Mouse (Mus musculus) hindbrain, embryonic 11.5 days (tissue): ENCODE data around the gene Dclre1b. TPM values are rescaled to one million over a fixed set of nuclear protein-coding genes. Genes with fewer than 3 reads are reported as not detected.

Experiments
- ATAC-seq: fragments of 200-750 bp; cut with Nextera tagmentation; 2 replicates; pipeline ENCODE4 v1.8.0; 2017; ENCODE audit warnings: mild to moderate bottlenecking, moderate TSS enrichment, moderate library complexity; ENCODE audit not compliant: low FRiP score
- DNase-seq: peaks from one replicate; pipeline ENCODE4 v3.0.0-alpha.2; 2015; ENCODE audit warnings: low spot score
- H3K27ac ChIP-seq: fragments of 300-500 bp; sonication (generic); 2 replicates; pipeline ENCODE4 v1.5.1; 2014; ENCODE audit warnings: mild to moderate bottlenecking, low read depth, low read length
- H3K27me3 ChIP-seq: fragments of 300-500 bp; sonication (generic); 2 replicates; pipeline ENCODE4 v1.6.1; 2014; ENCODE audit warnings: mild to moderate bottlenecking, low read length, moderate library complexity, mixed read lengths; ENCODE audit not compliant: control insufficient read depth, insufficient read depth
- H3K36me3 ChIP-seq: fragments of 300-500 bp; sonication (generic); 2 replicates; pipeline ENCODE4 v1.6.1; 2014; ENCODE audit warnings: mild to moderate bottlenecking, low read length, moderate library complexity, mixed read lengths; ENCODE audit not compliant: control insufficient read depth, insufficient read depth
- H3K4me1 ChIP-seq: fragments of 300-500 bp; sonication (generic); replicated peaks from 2 replicates; pipeline ENCODE4 v1.6.1; 2014; ENCODE audit warnings: low read length, mixed read lengths; ENCODE audit not compliant: control insufficient read depth, insufficient read depth
- H3K4me2 ChIP-seq: fragments of 300-500 bp; sonication (generic); replicated peaks from 2 replicates; pipeline ENCODE4 v1.6.1; 2014; ENCODE audit warnings: mild to moderate bottlenecking, low read depth, low read length
- H3K4me3 ChIP-seq: fragments of 300-500 bp; sonication (generic); 2 replicates; pipeline ENCODE4 v1.5.1; 2014; ENCODE audit warnings: low read depth, low read length
- H3K9ac ChIP-seq: fragments of 300-500 bp; sonication (generic); 2 replicates; pipeline ENCODE4 v1.6.1; 2014; ENCODE audit warnings: low read depth, low read length
- H3K9me3 ChIP-seq: fragments of 300-500 bp; sonication (generic); 2 replicates; pipeline ENCODE4 v1.6.1; 2016; ENCODE audit warnings: low read length; ENCODE audit not compliant: control insufficient read depth
- WGBS: fragments of 180-500 bp; shearing (Covaris S2); extraction: QIAGEN DNeasy Blood & Tissue Kit; methylation state at CpG from one replicate; pipeline ENCODE4 v1.1.7; 2014; 5-methylcytosine and 5-hydroxymethylcytosine counted together
- polyA plus RNA-seq: library from polyadenylated mRNA; unstranded; fragments of >200 nt; fragmentation: Nextera tagmentation; extraction: Ambion mirVana; gene quantifications from 2 replicates; pipeline ENCODE4 v1.2.1, GENCODE M21; 2014

Dclre1b gene
- polyA plus RNA-seq, 1 experiment from 2014 or later: 40.3 TPM

GRCm38 (mm10) chr3:103772846-103773245, 36.4 kb downstream of the Dclre1b start:
- no peak overlapping the region for H3K27ac ChIP-seq

GRCm38 (mm10) chr3:103771531-103772130, 37.6 kb downstream of the Dclre1b start:
- ATAC-seq: no peak
- no peak overlapping the region for H3K4me2 ChIP-seq
- H3K9ac ChIP-seq: no peak overlapping the region
- H3K36me3 ChIP-seq: no peaks in the 10 kb centered on the region
- DNase-seq: no peak
- WGBS: 89% methylated on average over 9 of the region's 9 CpGs
- H3K27me3 ChIP-seq: no peaks in the 10 kb centered on the region
- H3K9me3 ChIP-seq: no peaks in the 10 kb centered on the region
- no peak overlapping the region for H3K27ac ChIP-seq
- no peaks in the 10 kb centered on the region for H3K4me1 ChIP-seq
- no peak overlapping the region for H3K4me3 ChIP-seq

More at GRCm38 (mm10) chr3:103772846-103773245, 36.4 kb downstream of the Dclre1b start:
- Histone ChIP-seq H3K27me3 (no peaks in the 10 kb centered on the region), H3K36me3 (no peaks in the 10 kb centered on the region; the same call in 1 of the 2 replicates), H3K9me3 (no peaks in the 10 kb centered on the region), H3K4me1 (no peaks in the 10 kb centered on the region), H3K4me3 (no peak overlapping the region), H3K9ac (no peak overlapping the region), H3K4me2 (no peak overlapping the region)
- DNase-seq (no peak), ATAC-seq (no peak)
- WGBS: 95% methylated on average over 4 of the region's 4 CpGs

GRCm38 (mm10) chr3:103766789-103767188, 42.5 kb downstream of the Dclre1b start:
- ATAC-seq (no peak), DNase-seq (no peak)

GRCm38 (mm10) chr3:103759261-103759970, 49.8 kb downstream of the Dclre1b start:
- no peak overlapping the region for H3K4me3 ChIP-seq
- no peaks in the 10 kb centered on the region for H3K27me3 ChIP-seq
- ATAC-seq: no peak
- DNase-seq: no peak
- WGBS: 90% methylated on average over 5 of the region's 5 CpGs
- no peak overlapping the region for H3K27ac ChIP-seq
- H3K9ac ChIP-seq: no peak overlapping the region
- H3K4me1 ChIP-seq: no peaks in the 10 kb centered on the region
- H3K9me3 ChIP-seq: no peaks in the 10 kb centered on the region
- H3K4me2 ChIP-seq: no peak overlapping the region
- no peaks in the 10 kb centered on the region; the same call in 1 of the 2 replicates for H3K36me3 ChIP-seq

More at GRCm38 (mm10) chr3:103766789-103767188, 42.5 kb downstream of the Dclre1b start:
- Histone ChIP-seq H3K27me3 (no peaks in the 10 kb centered on the region), H3K27ac (no peak overlapping the region), H3K9me3 (no peaks in the 10 kb centered on the region), H3K9ac (no peak overlapping the region), H3K36me3 (no peaks in the 10 kb centered on the region), H3K4me2 (no peak overlapping the region), H3K4me3 (no peak overlapping the region), H3K4me1 (no peaks in the 10 kb centered on the region)
- 79% methylated on average over 3 of the region's 3 CpGs for WGBS

GRCm38 (mm10) chr3:103758456-103758855, 50.8 kb downstream of the Dclre1b start:
- Histone ChIP-seq H3K4me2 (no peak overlapping the region), H3K4me1 (no peaks in the 10 kb centered on the region), H3K4me3 (no peak overlapping the region), H3K9ac (no peak overlapping the region), H3K36me3 (peaks cover 1% of the 10 kb centered on the region; the same call in 1 of the 2 replicates), H3K9me3 (no peaks in the 10 kb centered on the region), H3K27ac (no peak overlapping the region), H3K27me3 (no peaks in the 10 kb centered on the region)
- DNase-seq (no peak), ATAC-seq (no peak)
- WGBS: 84% methylated on average over 7 of the region's 7 CpGs

- WGBS: 91% methylated on average over 2 of the region's 2 CpGs
- H3K9ac ChIP-seq: no peak overlapping the region
- H3K4me2 ChIP-seq: no peak overlapping the region
- ATAC-seq: no peak
- H3K36me3 ChIP-seq: peaks cover 6% of the 10 kb centered on the region
- DNase-seq: no peak
- no peaks in the 10 kb centered on the region for H3K4me1 ChIP-seq
- H3K27ac ChIP-seq: no peak overlapping the region
- no peaks in the 10 kb centered on the region for H3K27me3 ChIP-seq
- no peaks in the 10 kb centered on the region for H3K9me3 ChIP-seq
- no peak overlapping the region for H3K4me3 ChIP-seq
Measured at GRCm38 (mm10) chr3:103756920-103757319, 52.3 kb downstream of the Dclre1b start.

- Histone ChIP-seq H3K27ac (no peak overlapping the region), H3K4me1 (no peaks in the 10 kb centered on the region), H3K27me3 (no peaks in the 10 kb centered on the region), H3K4me2 (no peak overlapping the region), H3K9ac (no peak overlapping the region), H3K4me3 (no peak overlapping the region), H3K9me3 (no peaks in the 10 kb centered on the region), H3K36me3 (peaks cover 6% of the 10 kb centered on the region)
- WGBS: 81% methylated on average over 3 of the region's 3 CpGs
- DNase-seq (no peak), ATAC-seq (no peak)
Measured at GRCm38 (mm10) chr3:103755351-103755750, 53.9 kb downstream of the Dclre1b start.

- ATAC-seq (no peak), DNase-seq (no peak)
- Histone ChIP-seq H3K36me3 (peaks cover 10% of the 10 kb centered on the region), H3K4me3 (no peak overlapping the region), H3K4me2 (no peak overlapping the region), H3K27me3 (no peaks in the 10 kb centered on the region), H3K9me3 (no peaks in the 10 kb centered on the region), H3K27ac (no peak overlapping the region), H3K9ac (no peak overlapping the region), H3K4me1 (no peaks in the 10 kb centered on the region)
- WGBS: 88% methylated on average over 2 of the region's 2 CpGs
Measured at GRCm38 (mm10) chr3:103751558-103751957, 57.7 kb downstream of the Dclre1b start.
